Mouse (Mus musculus) heart, postnatal 10 days (tissue): ENCODE data around the gene BC028528. TPM values are rescaled to one million over a fixed set of nuclear protein-coding genes. Genes with fewer than 3 reads are reported as not detected.
"Not testable (repeated sequence)": the region's sequence is repeated elsewhere in the genome, so short reads cannot be mapped to it uniquely, and the experiment has no call there.

Experiments used
- DNase-seq, 2 experiments: peaks; one replicate each; pipeline ENCODE4 v3.0.0; 2021
- intact Hi-C: fragments of 180-260 bp; cut with DNase I; formaldehyde crosslinking; loops from one replicate; pipeline ENCODE4 v1.15.1; 2025
- total RNA-seq, 2 experiments: library from RNA; stranded (reverse); gene quantifications; 2 replicates each; pipeline ENCODE4 v1.2.3; 2021

Gene BC028528
- total RNA-seq = 10 to 100 TPM; 26.1 to 38.7 TPM

GRCm38 (mm10) chr3:95891211-95892065, at the start of gene BC028528:
BC028528 (minus strand) TSS chr3:95892005.
- DNase-seq = peak; percentile 69 to 71
- intact Hi-C loops = loop anchor here (2.0 kb wide), 1 partner anchor 15 kb away; no protein-coding TSS in a partner anchor

DNA sequence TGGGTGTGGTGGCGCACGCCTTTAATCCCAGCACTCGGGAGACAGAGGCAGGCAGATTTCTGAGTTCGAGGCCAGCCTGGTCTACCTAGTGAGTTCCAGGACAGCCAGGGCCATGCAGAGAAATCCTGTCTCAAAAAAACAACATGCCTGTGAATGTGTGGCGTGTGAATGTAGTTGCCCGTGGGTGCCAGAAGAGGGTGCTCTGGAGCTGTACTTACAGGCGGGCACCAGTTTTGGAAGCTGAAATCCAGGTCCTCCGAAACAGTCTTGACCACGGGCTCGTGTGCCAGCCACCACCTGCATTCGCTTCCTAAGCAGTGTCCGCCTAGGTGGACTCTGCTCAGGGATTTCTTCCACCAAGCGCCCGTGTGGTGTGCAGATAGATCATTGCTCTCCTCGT, 47.0 kb upstream of the BC028528 start:
- intact Hi-C loops = loop anchor here (2.0 kb wide), 1 partner anchor 26 kb away; no protein-coding TSS in a partner anchor
- DNase-seq = peak in 1 of 2 experiments; percentile 43

DNA sequence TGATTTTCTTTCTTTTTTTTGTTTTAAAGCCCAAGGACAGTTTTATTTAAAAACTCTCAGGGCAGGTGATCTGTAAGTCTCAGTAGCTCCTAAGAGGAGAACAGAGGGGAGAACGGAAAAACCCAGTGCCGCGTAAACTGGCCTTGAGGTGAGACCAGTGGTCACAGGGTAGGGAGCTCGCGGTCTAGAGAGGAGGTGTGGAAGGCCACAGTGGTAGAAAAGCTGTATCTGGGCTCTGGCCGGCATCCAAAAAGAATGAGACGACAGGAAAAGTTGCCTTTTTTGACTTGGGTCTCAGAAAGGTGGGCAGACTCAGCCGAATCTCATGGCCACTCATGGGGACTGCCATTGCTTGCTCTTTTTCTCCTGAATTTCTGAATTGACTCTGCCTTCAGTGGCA, 46.4 kb upstream of the BC028528 start:
- intact Hi-C loops = loop anchor here (2.0 kb wide), 1 partner anchor 27 kb away; no protein-coding TSS in a partner anchor
- DNase-seq = no peak

GRCm38 (mm10) chr3:95934448-95934847, 42.6 kb upstream of the BC028528 start:
- no peak for DNase-seq
- intact Hi-C loops = no loop called here

GRCm38 (mm10) chr3:95933111-95933750, 41.4 kb upstream of the BC028528 start:
- no peak for DNase-seq
- intact Hi-C loops = no loop called here

DNA sequence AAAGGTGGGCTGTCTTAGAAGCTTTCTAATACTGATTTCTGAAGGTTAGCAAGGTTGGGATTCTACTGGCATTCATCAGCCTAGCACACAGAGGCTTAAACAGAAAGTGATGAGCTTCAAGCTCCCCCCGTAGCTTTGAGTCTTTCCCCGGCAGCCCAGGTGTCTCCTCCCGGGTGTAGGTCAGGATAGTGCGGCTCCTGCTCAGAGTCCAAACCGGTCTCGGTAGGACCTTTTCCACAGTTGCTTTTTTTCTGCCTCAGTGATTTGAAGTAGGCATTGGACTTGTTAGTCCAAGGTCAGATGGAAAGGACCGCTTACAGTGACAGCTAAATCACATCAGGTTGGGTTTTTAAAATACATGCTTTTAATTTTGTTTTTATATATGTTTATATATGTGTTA, 40.8 kb upstream of the BC028528 start:
- no peak for DNase-seq
- intact Hi-C loops = no loop called here

GRCm38 (mm10) chr3:95932157-95932556, 40.4 kb upstream of the BC028528 start:
- intact Hi-C loops = no loop called here
- DNase-seq = no peak

GRCm38 (mm10) chr3:95931471-95931870, 39.7 kb upstream of the BC028528 start:
- intact Hi-C loops = no loop called here
- no peak for DNase-seq

GRCm38 (mm10) chr3:95930471-95930789, 38.6 kb upstream of the BC028528 start:
- intact Hi-C loops = no loop called here
- no peak for DNase-seq

DNA sequence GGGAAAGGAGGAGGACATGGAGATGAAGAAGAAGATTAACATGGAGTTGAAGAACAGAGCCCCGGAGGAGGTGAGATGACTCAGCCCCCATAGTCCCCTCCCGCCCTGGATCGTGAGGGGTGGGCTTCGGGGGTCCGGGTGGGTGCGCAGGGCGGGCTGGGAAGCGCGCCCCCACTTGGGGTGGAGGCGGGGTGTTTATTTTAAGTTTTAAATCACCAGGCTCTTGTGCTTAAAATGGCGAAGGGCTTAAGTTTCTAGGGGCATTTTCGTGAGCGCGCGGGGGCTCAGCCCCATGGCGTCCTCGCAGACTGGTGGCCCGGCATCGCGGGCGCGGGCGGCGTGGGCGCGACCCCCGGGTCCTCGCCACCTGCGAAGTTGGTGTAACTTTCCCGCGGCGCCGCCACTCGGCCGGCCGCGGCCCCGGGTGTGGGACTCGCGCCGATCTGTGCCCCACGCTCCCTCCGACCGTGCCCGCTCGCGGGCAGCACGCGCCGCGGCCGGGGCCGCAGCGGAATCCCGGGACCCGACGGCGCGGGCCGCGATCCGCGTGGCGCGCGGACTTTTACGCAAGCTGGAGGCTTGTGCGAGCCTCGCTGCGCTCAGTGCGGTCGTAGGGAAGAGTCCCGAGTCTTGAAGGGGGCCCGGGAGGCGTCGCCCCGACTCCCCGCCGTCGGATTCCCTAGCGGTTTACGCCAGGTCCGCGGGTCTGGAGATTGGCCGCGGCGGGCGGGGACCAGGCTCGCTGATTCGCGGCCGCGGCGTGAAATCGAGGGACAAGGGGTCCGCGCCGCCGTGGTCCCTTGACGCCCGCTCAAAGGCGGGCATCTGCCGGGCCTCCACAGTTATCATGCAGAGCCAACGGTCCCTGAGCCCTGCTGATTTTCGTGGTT, 38.0 kb upstream of the BC028528 start:
- intact Hi-C loops = loop anchor here (2.0 kb wide), 1 partner anchor 27 kb away; no protein-coding TSS in a partner anchor
- DNase-seq = peak; percentile 68 to 73

- DNase-seq = peak; percentile 98 to 99
- intact Hi-C loops = loop anchor here (2.0 kb wide), 1 partner anchor 28 kb away; no protein-coding TSS in a partner anchor
These were observed 37.1 kb upstream of the BC028528 start, which contains the start of gene Anp32e for GRCm38 (mm10) chr3:95928658-95929503. Anp32e (plus strand) TSS chr3:95929246.

- DNase-seq = no peak
- intact Hi-C loops = loop anchor here (2.0 kb wide), 1 partner anchor 29 kb away; no protein-coding TSS in a partner anchor
These were observed 36.5 kb upstream of the BC028528 start for GRCm38 (mm10) chr3:95928261-95928657.

DNA sequence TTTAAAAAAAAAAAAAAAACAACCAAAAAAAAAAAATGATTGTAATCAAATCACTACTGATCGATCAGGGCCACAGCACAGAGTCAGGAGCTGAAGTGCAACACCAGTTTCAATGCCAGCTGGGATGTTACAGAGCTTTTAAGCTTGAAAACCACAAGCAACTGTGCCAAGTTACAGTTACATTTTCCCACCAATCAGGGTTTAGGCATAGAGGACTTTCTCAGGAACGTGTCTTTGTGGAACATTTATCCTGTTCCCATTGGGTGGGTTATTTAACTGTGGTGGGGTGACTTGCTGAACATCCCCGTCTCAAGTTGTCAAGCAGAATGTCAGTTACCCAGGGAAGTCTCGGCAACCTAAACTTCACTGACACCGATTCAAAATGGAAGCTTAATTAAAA, 33.3 kb upstream of the BC028528 start:
- intact Hi-C loops = no loop called here

DNA sequence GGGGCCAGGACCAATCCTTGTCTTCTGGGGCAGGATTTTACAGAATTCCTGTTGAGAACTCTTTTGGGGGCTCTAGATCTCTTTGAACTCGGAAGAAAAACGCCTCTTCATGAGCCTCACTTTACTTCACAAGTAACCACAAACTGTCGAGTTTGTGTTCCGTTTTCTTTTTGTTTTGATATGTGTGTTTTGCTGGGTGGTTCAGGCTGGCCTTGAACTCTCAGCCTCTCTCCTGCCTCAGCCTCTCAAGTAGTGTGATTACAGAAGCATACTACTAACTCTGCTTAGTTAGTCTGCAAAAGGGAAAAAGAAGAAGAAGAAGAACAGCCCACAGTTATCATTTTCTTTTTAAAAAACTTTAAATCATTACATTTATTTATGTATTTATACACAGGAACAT, 32.4 kb upstream of the BC028528 start:
- DNase-seq = no peak
- intact Hi-C loops = no loop called here

More for the DNA sequence above, 33.3 kb upstream of the BC028528 start:
- no peak for DNase-seq

- DNase-seq, intact Hi-C loops: not testable (repeated sequence)
These were observed 31.6 kb upstream of the BC028528 start for GRCm38 (mm10) chr3:95923429-95923828.

- DNase-seq, intact Hi-C loops: not testable (repeated sequence)
These were observed 28.7 kb upstream of the BC028528 start for GRCm38 (mm10) chr3:95920532-95920931.

DNA sequence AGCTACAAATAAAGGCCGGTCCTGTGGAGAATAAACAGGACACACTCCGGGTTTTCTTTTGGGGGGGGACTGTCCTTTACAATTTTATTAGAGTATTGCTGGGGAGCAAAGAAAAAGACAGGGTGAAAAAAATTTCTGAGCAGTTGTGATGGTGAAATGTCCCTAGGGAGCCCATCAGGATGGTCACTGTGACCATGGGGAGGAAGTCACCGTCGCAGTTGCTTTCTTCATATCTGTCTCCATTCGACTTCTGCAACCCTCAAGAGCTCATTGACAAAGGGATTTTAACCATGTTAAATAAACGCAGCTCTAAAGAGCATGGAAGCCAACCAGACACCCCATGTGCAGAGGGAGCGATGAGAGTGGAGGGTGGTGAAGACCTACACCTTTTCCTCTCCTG, 25.0 kb upstream of the BC028528 start:
- no peak for DNase-seq
- intact Hi-C loops = no loop called here

- no peak for DNase-seq
- intact Hi-C loops = no loop called here
These were observed 22.9 kb upstream of the BC028528 start for GRCm38 (mm10) chr3:95914706-95915105.

GRCm38 (mm10) chr3:95907613-95908012, 15.8 kb upstream of the BC028528 start:
- DNase-seq = no peak
- intact Hi-C loops = loop anchor here (1.0 to 2.0 kb wide), 3 partner anchors 17 to 45 kb away; no protein-coding TSS in a partner anchor
